Mouse (Mus musculus): ENCODE measurements at regions not wholly inside any gene's neighbourhood (a gene's known extent, or its start where the extent isn't known, plus 50 kb on each side); places are given as distances from the start of the nearest gene placed in this dataset.

- TF ChIP-seq CTCF (IDR thresholded peaks at IDR 0.05; ENCODE audit: borderline replicate concordance, extremely low read depth, insufficient read depth, insufficient read length) (no peak), POLR2A (IDR thresholded peaks at IDR 0.05; ENCODE audit: borderline replicate concordance, extremely low read depth, insufficient read depth, insufficient read length, poor library complexity, severe bottlenecking) (no peak)
- peak; percentile 75 for DNase-seq (ENCODE audit: low read depth)
Observed at GRCm38 (mm10) chr1:18849038-18849437, 253.8 kb upstream of the Tfap2d start.

- DNase-seq (ENCODE audit: low read depth) = no peak
- no peak for TF ChIP-seq POLR2A (IDR thresholded peaks at IDR 0.05; ENCODE audit: borderline replicate concordance, extremely low read depth, insufficient read depth, insufficient read length, poor library complexity, severe bottlenecking)
- TF ChIP-seq CTCF (IDR thresholded peaks at IDR 0.05; ENCODE audit: borderline replicate concordance, extremely low read depth, insufficient read depth, insufficient read length) = no peak
Observed at GRCm38 (mm10) chr1:18857457-18857856, 245.4 kb upstream of the Tfap2d start.

GRCm38 (mm10) chr1:18903266-18903665, 199.6 kb upstream of the Tfap2d start:
- TF ChIP-seq CTCF (IDR thresholded peaks at IDR 0.05; ENCODE audit: borderline replicate concordance, extremely low read depth, insufficient read depth, insufficient read length) = no peak
- TF ChIP-seq POLR2A (IDR thresholded peaks at IDR 0.05; ENCODE audit: borderline replicate concordance, extremely low read depth, insufficient read depth, insufficient read length, poor library complexity, severe bottlenecking) = no peak
- no peak for DNase-seq (ENCODE audit: low read depth)

- TF ChIP-seq POLR2A (IDR thresholded peaks at IDR 0.05; ENCODE audit: borderline replicate concordance, extremely low read depth, insufficient read depth, insufficient read length, poor library complexity, severe bottlenecking) (no peak), CTCF (IDR thresholded peaks at IDR 0.05; ENCODE audit: borderline replicate concordance, extremely low read depth, insufficient read depth, insufficient read length) (no peak)
- DNase-seq (ENCODE audit: low read depth) = no peak
Observed at GRCm38 (mm10) chr1:18903696-18904095, 199.1 kb upstream of the Tfap2d start.

- DNase-seq (ENCODE audit: low read depth) = peak; percentile 70
- TF ChIP-seq POLR2A (IDR thresholded peaks at IDR 0.05; ENCODE audit: borderline replicate concordance, extremely low read depth, insufficient read depth, insufficient read length, poor library complexity, severe bottlenecking) (no peak), CTCF (IDR thresholded peaks at IDR 0.05; ENCODE audit: borderline replicate concordance, extremely low read depth, insufficient read depth, insufficient read length) (no peak)
Observed at GRCm38 (mm10) chr1:18911578-18911977, 191.2 kb upstream of the Tfap2d start.

- no peak for TF ChIP-seq CTCF (IDR thresholded peaks at IDR 0.05; ENCODE audit: borderline replicate concordance, extremely low read depth, insufficient read depth, insufficient read length)
- no peak for TF ChIP-seq POLR2A (IDR thresholded peaks at IDR 0.05; ENCODE audit: borderline replicate concordance, extremely low read depth, insufficient read depth, insufficient read length, poor library complexity, severe bottlenecking)
- no peak for DNase-seq (ENCODE audit: low read depth)
Observed at GRCm38 (mm10) chr1:18956276-18956675, 146.5 kb upstream of the Tfap2d start.

- TF ChIP-seq POLR2A (IDR thresholded peaks at IDR 0.05; ENCODE audit: borderline replicate concordance, extremely low read depth, insufficient read depth, insufficient read length, poor library complexity, severe bottlenecking) (no peak), CTCF (IDR thresholded peaks at IDR 0.05; ENCODE audit: borderline replicate concordance, extremely low read depth, insufficient read depth, insufficient read length) (no peak)
- peak; percentile 35 for DNase-seq (ENCODE audit: low read depth)
Observed at GRCm38 (mm10) chr1:18956975-18957374, 145.8 kb upstream of the Tfap2d start.

- DNase-seq (ENCODE audit: low read depth) = peak; percentile 39
- TF ChIP-seq POLR2A (IDR thresholded peaks at IDR 0.05; ENCODE audit: borderline replicate concordance, extremely low read depth, insufficient read depth, insufficient read length, poor library complexity, severe bottlenecking) = no peak
- no peak for TF ChIP-seq CTCF (IDR thresholded peaks at IDR 0.05; ENCODE audit: borderline replicate concordance, extremely low read depth, insufficient read depth, insufficient read length)
Observed at GRCm38 (mm10) chr1:18961464-18961863, 141.4 kb upstream of the Tfap2d start.

GRCm38 (mm10) chr1:18961889-18962288, 140.9 kb upstream of the Tfap2d start:
- no peak for DNase-seq (ENCODE audit: low read depth)
- TF ChIP-seq POLR2A (IDR thresholded peaks at IDR 0.05; ENCODE audit: borderline replicate concordance, extremely low read depth, insufficient read depth, insufficient read length, poor library complexity, severe bottlenecking) (no peak), CTCF (IDR thresholded peaks at IDR 0.05; ENCODE audit: borderline replicate concordance, extremely low read depth, insufficient read depth, insufficient read length) (no peak)

GRCm38 (mm10) chr1:18968935-18969334, 133.9 kb upstream of the Tfap2d start:
- DNase-seq (ENCODE audit: low read depth) = no peak
- no peak for TF ChIP-seq POLR2A (IDR thresholded peaks at IDR 0.05; ENCODE audit: borderline replicate concordance, extremely low read depth, insufficient read depth, insufficient read length, poor library complexity, severe bottlenecking)
- TF ChIP-seq CTCF (IDR thresholded peaks at IDR 0.05; ENCODE audit: borderline replicate concordance, extremely low read depth, insufficient read depth, insufficient read length) = no peak

GRCm38 (mm10) chr1:18970173-18970572, 132.6 kb upstream of the Tfap2d start:
- DNase-seq (ENCODE audit: low read depth) = no peak
- no peak for TF ChIP-seq CTCF (IDR thresholded peaks at IDR 0.05; ENCODE audit: borderline replicate concordance, extremely low read depth, insufficient read depth, insufficient read length)
- no peak for TF ChIP-seq POLR2A (IDR thresholded peaks at IDR 0.05; ENCODE audit: borderline replicate concordance, extremely low read depth, insufficient read depth, insufficient read length, poor library complexity, severe bottlenecking)

- TF ChIP-seq CTCF (IDR thresholded peaks at IDR 0.05; ENCODE audit: borderline replicate concordance, extremely low read depth, insufficient read depth, insufficient read length) (no peak), POLR2A (IDR thresholded peaks at IDR 0.05; ENCODE audit: borderline replicate concordance, extremely low read depth, insufficient read depth, insufficient read length, poor library complexity, severe bottlenecking) (no peak)
- DNase-seq (ENCODE audit: low read depth) = no peak
Observed at GRCm38 (mm10) chr1:18973826-18974620, 128.8 kb upstream of the Tfap2d start.
